Mouse (Mus musculus) brain, embryonic 14.5 days (tissue): Measurements from ENCODE around the gene Tarbp2. TPM values are rescaled to one million over a fixed set of nuclear protein-coding genes. Genes with fewer than 3 reads are reported as not detected.

Experiments
- DNase-seq: peaks from one replicate; pipeline ENCODE4 v3.0.0-alpha.2; 2011; ENCODE audit warnings: low read depth
- CTCF ChIP-seq: fragments of 200-500 bp; IDR thresholded peaks from 2 replicates; pipeline ENCODE4 v1.5.1; 2012; ENCODE audit warnings: inconsistent platforms, mild to moderate bottlenecking, moderate library complexity, borderline replicate concordance; ENCODE audit not compliant: insufficient read depth, insufficient read length; ENCODE audit errors: extremely low read depth
- POLR2A ChIP-seq: fragments of 200-500 bp; IDR thresholded peaks from 2 replicates; pipeline ENCODE4 v1.6.1; 2012; ENCODE audit warnings: mild to moderate bottlenecking, inconsistent platforms, borderline replicate concordance; ENCODE audit not compliant: poor library complexity, insufficient read depth, insufficient read length, severe bottlenecking; ENCODE audit errors: extremely low read depth
- polyA plus RNA-seq: library from polyadenylated mRNA; depleted of rRNA; stranded (reverse); fragments of >200 nt; gene quantifications from 2 replicates; pipeline ENCODE4 v1.2.3, GENCODE M21; 2012

Tarbp2 gene
- polyA plus RNA-seq, 1 experiment: 126 TPM

DNA sequence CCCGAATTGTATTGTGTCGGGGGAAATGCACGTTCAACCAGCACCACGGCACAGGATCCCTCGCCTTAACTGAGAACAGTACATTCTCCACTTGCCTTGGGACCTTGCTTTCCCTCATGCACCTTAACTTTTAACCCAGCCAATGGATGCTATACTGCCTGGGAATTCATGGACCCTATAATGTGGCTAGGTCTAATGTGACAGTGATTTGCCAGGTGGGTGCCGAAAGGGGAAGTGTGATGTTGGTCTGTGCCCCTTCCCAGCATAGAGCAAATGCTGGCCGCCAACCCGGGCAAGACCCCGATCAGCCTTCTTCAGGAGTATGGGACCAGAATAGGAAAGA lies 838 bp downstream of the Tarbp2 start:
- TF ChIP-seq POLR2A (no peak), CTCF (no peak)
- no peak for DNase-seq

DNA sequence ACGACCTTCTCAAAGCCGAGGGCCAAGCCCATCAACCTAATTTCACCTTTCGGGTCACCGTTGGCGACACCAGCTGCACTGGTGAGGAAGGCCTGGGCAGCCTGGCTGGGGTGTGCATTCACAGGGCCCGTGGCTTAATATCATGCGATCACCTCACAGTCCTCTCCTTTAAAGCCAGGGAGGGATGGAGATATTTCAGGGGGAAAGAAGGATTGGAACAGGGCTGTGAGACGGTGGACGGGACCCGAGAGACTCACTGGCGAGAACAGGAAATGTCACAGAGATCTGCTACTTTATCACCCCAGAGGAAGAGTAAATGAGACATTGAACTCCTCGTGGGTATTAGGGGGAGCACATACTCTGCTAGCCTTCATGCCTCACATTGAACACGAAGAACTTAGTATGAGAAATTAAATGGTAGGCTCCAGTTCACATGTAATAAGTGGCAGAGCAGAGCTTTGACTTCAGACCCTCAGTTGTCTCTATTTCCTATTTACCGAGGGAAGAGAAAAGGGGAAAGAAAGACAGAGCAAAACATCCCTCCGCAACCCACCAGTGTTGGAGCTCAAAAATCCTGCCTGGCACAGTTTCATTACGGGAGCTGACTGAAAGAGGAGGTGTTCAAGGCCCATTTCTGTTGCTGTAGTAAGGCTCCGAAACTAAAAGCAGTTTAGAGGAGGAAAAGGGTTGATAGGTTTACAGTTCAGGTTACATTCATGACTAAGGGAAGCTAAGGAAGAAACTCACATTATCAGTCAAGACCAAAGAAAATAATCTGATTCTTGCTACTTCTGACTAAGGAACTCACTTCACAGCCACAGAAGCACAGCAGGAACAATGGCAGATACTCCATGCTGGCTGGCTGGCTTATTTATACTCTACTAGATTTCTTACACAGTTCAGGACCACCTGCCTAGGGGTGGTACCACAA lies 1.5 kb downstream of the Tarbp2 start:
- TF ChIP-seq CTCF (no peak), POLR2A (no peak)
- no peak for DNase-seq

DNA sequence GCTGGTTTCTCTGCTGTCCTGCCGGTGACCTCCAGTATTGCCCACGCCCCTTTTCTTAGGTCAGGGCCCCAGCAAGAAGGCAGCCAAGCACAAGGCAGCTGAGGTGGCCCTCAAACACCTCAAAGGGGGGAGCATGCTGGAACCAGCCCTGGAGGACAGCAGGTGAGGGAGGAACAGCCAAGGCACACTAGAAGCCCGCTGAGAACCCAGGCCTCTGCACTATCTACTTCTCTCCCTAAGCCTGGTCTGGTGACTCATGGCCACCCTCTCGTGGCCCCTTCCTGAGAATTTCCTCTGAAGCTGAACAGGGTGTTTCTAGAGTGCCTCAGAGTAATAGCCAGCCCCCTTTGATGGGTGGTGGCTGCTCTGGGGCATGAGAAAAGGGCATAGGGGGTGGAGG lies 2.4 kb downstream of the Tarbp2 start:
- no peak for DNase-seq
- TF ChIP-seq CTCF (no peak), POLR2A (no peak)

DNA sequence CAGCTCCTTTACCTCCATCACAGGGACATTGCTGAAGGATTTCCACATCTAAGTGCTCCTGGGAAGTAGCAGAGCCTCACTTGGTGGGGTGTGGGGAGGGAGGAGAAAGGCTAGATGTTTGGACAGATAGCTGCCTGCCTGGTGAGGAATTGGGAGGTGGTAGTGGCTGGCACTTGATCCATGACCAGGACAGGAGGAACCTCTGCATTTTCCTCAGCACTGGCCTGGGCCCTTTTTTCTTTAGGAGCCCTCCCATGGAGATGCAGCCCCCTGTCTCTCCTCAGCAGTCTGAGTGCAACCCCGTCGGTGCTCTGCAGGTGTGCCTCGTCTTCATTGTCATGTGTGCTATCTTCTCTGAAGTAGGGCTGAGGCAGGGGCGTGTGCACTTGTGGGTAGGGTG lies 3.5 kb downstream of the Tarbp2 start:
- TF ChIP-seq POLR2A: no peak
- no peak for TF ChIP-seq CTCF
- DNase-seq: no peak

- DNase-seq: peak; percentile 85
- no peak for TF ChIP-seq POLR2A
- TF ChIP-seq CTCF: peak; percentile 95
Observed at GRCm38 (mm10) chr15:102524892-102525485, 7.0 kb downstream of the Tarbp2 start, which contains the start of gene Npff. Gene Npff (minus strand): TSS chr15:102524942.

GRCm38 (mm10) chr15:102526111-102527002 lies 8.4 kb downstream of the Tarbp2 start:
- TF ChIP-seq CTCF (no peak), POLR2A (no peak)
- DNase-seq: no peak

GRCm38 (mm10) chr15:102527936-102528335 lies 9.9 kb downstream of the Tarbp2 start:
- TF ChIP-seq POLR2A: no peak
- TF ChIP-seq CTCF: peak; percentile 46; the same call in 1 of the 2 replicates
- DNase-seq: peak; percentile 22

GRCm38 (mm10) chr15:102528396-102528795 lies 10.4 kb downstream of the Tarbp2 start:
- DNase-seq: no peak
- no peak for TF ChIP-seq CTCF
- no peak for TF ChIP-seq POLR2A

- DNase-seq: no peak
- TF ChIP-seq POLR2A (no peak), CTCF (no peak)
Observed at GRCm38 (mm10) chr15:102530566-102530965, 12.6 kb downstream of the Tarbp2 start.

DNA sequence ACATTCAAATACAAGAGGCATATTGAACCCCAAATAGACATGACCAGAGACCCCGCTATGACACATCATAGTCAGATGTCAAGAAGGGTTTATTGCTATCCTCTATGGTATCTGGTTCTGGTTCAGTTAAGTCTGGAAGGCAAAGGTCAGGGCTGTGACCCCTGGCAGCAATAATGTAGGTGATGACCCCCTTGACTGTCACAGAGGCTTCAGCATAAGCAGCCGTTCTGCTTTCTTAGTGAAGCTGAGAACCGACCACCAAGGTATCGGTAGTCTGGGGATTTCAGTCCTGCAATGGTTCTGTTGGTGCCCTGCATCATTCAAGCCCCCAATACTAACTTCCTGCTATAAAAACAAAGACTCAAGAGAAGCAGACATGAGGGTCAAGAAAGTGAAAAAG lies 13.6 kb downstream of the Tarbp2 start:
- TF ChIP-seq POLR2A: no peak
- no peak for TF ChIP-seq CTCF
- DNase-seq: no peak
